Mouse (Mus musculus) intestine, embryonic 16.5 days (tissue): Measurements from ENCODE around the gene Tpmt. TPM values are rescaled to one million over a fixed set of nuclear protein-coding genes. Genes with fewer than 3 reads are reported as not detected.

ENCODE experiments used
- ATAC-seq: fragments of 200-750 bp; cut with Nextera tagmentation; 2 replicates; pipeline ENCODE4 v1.8.0; 2017; ENCODE audit warnings: moderate TSS enrichment, moderate library complexity
- H3K27ac ChIP-seq: fragments of 300-500 bp; sonication (generic); 2 replicates; pipeline ENCODE4 v1.5.1; 2014; ENCODE audit warnings: mild to moderate bottlenecking, low read length
- H3K27me3 ChIP-seq: fragments of 300-500 bp; sonication (generic); replicated peaks from 2 replicates; pipeline ENCODE4 v1.6.1; 2014; ENCODE audit warnings: low read length, control low read depth, mixed read lengths; ENCODE audit not compliant: control insufficient read depth, insufficient read depth
- H3K36me3 ChIP-seq: fragments of 300-500 bp; sonication (generic); 2 replicates; pipeline ENCODE4 v1.6.1; 2014; ENCODE audit warnings: low read length, control low read depth; ENCODE audit not compliant: control insufficient read depth, insufficient read depth
- H3K4me1 ChIP-seq: fragments of 300-500 bp; sonication (generic); 2 replicates; pipeline ENCODE4 v1.6.1; 2014; ENCODE audit warnings: low read length, control low read depth, mixed read lengths; ENCODE audit not compliant: control insufficient read depth, insufficient read depth
- H3K4me2 ChIP-seq: fragments of 300-500 bp; sonication (generic); 2 replicates; pipeline ENCODE4 v1.6.1; 2014; ENCODE audit warnings: low read depth, low read length, control low read depth
- H3K4me3 ChIP-seq: fragments of 300-500 bp; sonication (generic); 2 replicates; pipeline ENCODE4 v1.5.1; 2014; ENCODE audit warnings: mild to moderate bottlenecking, low read length
- H3K9ac ChIP-seq: fragments of 300-500 bp; sonication (generic); 2 replicates; pipeline ENCODE4 v1.6.1; 2014; ENCODE audit warnings: low read depth, low read length
- H3K9me3 ChIP-seq: fragments of 300-500 bp; sonication (generic); 2 replicates; pipeline ENCODE4 v1.6.1; 2016; ENCODE audit warnings: low read length, control low read depth; ENCODE audit not compliant: control insufficient read depth
- WGBS: fragments of 180-500 bp; shearing (Covaris S2); extraction: QIAGEN DNeasy Blood & Tissue Kit; methylation state at CpG from one replicate; pipeline ENCODE4 v1.1.7; 2014; 5-methylcytosine and 5-hydroxymethylcytosine counted together
- polyA plus RNA-seq: library from polyadenylated mRNA; unstranded; fragments of >200 nt; fragmentation: Nextera tagmentation; extraction: Ambion mirVana; gene quantifications from 2 replicates; pipeline ENCODE4 v1.2.1, GENCODE M21; 2015

Tpmt gene
- polyA plus RNA-seq, result 27.6 and 27.9 TPM in 2 replicates

- H3K4me1 ChIP-seq, result peaks cover 9% of the 10 kb centered on the region; the same call in 1 of the 2 replicates
- H3K27me3 ChIP-seq, result no peaks in the 10 kb centered on the region
- H3K4me2 ChIP-seq, result peak within 1 kb of the TSS; percentile 99
- H3K36me3 ChIP-seq, result 0 out of 2 replicates have a peak, but pooled peaks cover 2% of the 10 kb centered on the region
- 17% methylated on average over 10 of the region's 10 CpGs for whole genome bisulfite sequencing
- peak within 1 kb of the TSS; percentile 92 for H3K4me3 ChIP-seq
- no peak within 1 kb of the TSS for H3K27ac ChIP-seq
- no peak for ATAC-seq
- peak within 1 kb of the TSS; percentile 90 for H3K9ac ChIP-seq
- no peaks in the 10 kb centered on the region for H3K9me3 ChIP-seq
These were observed at the start of gene Tpmt for GRCm38 (mm10) chr13:47044617-47044947. Tpmt (minus strand) TSS chr13:47044737.

- no peak overlapping the region for H3K4me3 ChIP-seq
- H3K9me3 ChIP-seq, result no peaks in the 10 kb centered on the region
- WGBS, result 92% methylated on average over 2 of the region's 2 CpGs
- H3K4me1 ChIP-seq, result no peaks in the 10 kb centered on the region
- H3K36me3 ChIP-seq, result peaks cover 2% of the 10 kb centered on the region; the same call in 1 of the 2 replicates
- H3K27me3 ChIP-seq, result no peaks in the 10 kb centered on the region
- no peak overlapping the region for H3K9ac ChIP-seq
- H3K4me2 ChIP-seq, result no peak overlapping the region
- no peak overlapping the region for H3K27ac ChIP-seq
- ATAC-seq, result no peak
These were observed 49.3 kb upstream of the Tpmt start for GRCm38 (mm10) chr13:47093791-47094190.

GRCm38 (mm10) chr13:47089271-47089670, 44.7 kb upstream of the Tpmt start:
- 82% methylated on average over 2 of the region's 2 CpGs for WGBS
- Histone ChIP-seq H3K9ac (no peak overlapping the region), H3K9me3 (no peaks in the 10 kb centered on the region), H3K4me2 (no peak overlapping the region), H3K27ac (no peak overlapping the region), H3K4me1 (no peaks in the 10 kb centered on the region), H3K36me3 (peaks cover 5% of the 10 kb centered on the region; the same call in 1 of the 2 replicates), H3K27me3 (no peaks in the 10 kb centered on the region), H3K4me3 (no peak overlapping the region)
- no peak for ATAC-seq

- Histone ChIP-seq H3K9me3 (no peaks in the 10 kb centered on the region), H3K36me3 (peaks cover 5% of the 10 kb centered on the region; the same call in 1 of the 2 replicates)
- 98% methylated on average over 1 of the region's 1 CpGs for WGBS
These were observed 43.9 kb upstream of the Tpmt start for GRCm38 (mm10) chr13:47088433-47088832.

GRCm38 (mm10) chr13:47080905-47081505, 36.5 kb upstream of the Tpmt start:
- Histone ChIP-seq H3K27ac (no peak overlapping the region), H3K9ac (no peak overlapping the region), H3K4me3 (no peak overlapping the region), H3K4me2 (no peak overlapping the region), H3K36me3 (peaks cover 8% of the 10 kb centered on the region), H3K9me3 (no peaks in the 10 kb centered on the region), H3K27me3 (no peaks in the 10 kb centered on the region), H3K4me1 (no peaks in the 10 kb centered on the region)
- no peak for ATAC-seq
- WGBS, result 83% methylated on average over 4 of the region's 4 CpGs

More at GRCm38 (mm10) chr13:47088433-47088832, 43.9 kb upstream of the Tpmt start:
- no peak for ATAC-seq
- Histone ChIP-seq H3K27me3 (no peaks in the 10 kb centered on the region), H3K27ac (no peak overlapping the region), H3K4me3 (no peak overlapping the region), H3K9ac (no peak overlapping the region), H3K4me1 (no peaks in the 10 kb centered on the region), H3K4me2 (no peak overlapping the region)

- Histone ChIP-seq H3K36me3 (peaks cover 8% of the 10 kb centered on the region), H3K4me3 (no peak overlapping the region), H3K4me1 (no peaks in the 10 kb centered on the region), H3K27ac (no peak overlapping the region), H3K9me3 (no peaks in the 10 kb centered on the region), H3K9ac (no peak overlapping the region), H3K27me3 (no peaks in the 10 kb centered on the region), H3K4me2 (no peak overlapping the region)
- no peak for ATAC-seq
- WGBS, result 82% methylated on average over 5 of the region's 5 CpGs
These were observed 34.3 kb upstream of the Tpmt start for GRCm38 (mm10) chr13:47078799-47079198.

GRCm38 (mm10) chr13:47077367-47077766, 32.8 kb upstream of the Tpmt start:
- Histone ChIP-seq H3K36me3 (peaks cover 8% of the 10 kb centered on the region), H3K4me2 (no peak overlapping the region), H3K9me3 (no peaks in the 10 kb centered on the region), H3K27me3 (no peaks in the 10 kb centered on the region), H3K4me3 (no peak overlapping the region), H3K4me1 (no peaks in the 10 kb centered on the region), H3K9ac (no peak overlapping the region), H3K27ac (no peak overlapping the region)
- ATAC-seq, result no peak

GRCm38 (mm10) chr13:47076156-47076555, 31.6 kb upstream of the Tpmt start:
- Histone ChIP-seq H3K36me3 (peaks cover 6% of the 10 kb centered on the region), H3K27me3 (no peaks in the 10 kb centered on the region), H3K27ac (no peak overlapping the region), H3K9me3 (no peaks in the 10 kb centered on the region), H3K4me1 (no peaks in the 10 kb centered on the region), H3K9ac (no peak overlapping the region), H3K4me3 (no peak overlapping the region), H3K4me2 (no peak overlapping the region)
- WGBS, result 81% methylated on average over 5 of the region's 5 CpGs
- ATAC-seq, result no peak

GRCm38 (mm10) chr13:47072484-47072883, 27.9 kb upstream of the Tpmt start:
- H3K4me2 ChIP-seq, result no peak overlapping the region
- H3K36me3 ChIP-seq, result no peaks in the 10 kb centered on the region
- no peak for ATAC-seq
- no peak overlapping the region for H3K4me3 ChIP-seq
- no peaks in the 10 kb centered on the region for H3K9me3 ChIP-seq
- WGBS, result 87% methylated on average over 5 of the region's 5 CpGs
- no peaks in the 10 kb centered on the region for H3K4me1 ChIP-seq
- no peak overlapping the region for H3K27ac ChIP-seq
- H3K27me3 ChIP-seq, result no peaks in the 10 kb centered on the region
- H3K9ac ChIP-seq, result no peak overlapping the region

GRCm38 (mm10) chr13:47071871-47072270, 27.3 kb upstream of the Tpmt start:
- H3K27me3 ChIP-seq, result no peaks in the 10 kb centered on the region
- 93% methylated on average over 13 of the region's 13 CpGs for WGBS

More at GRCm38 (mm10) chr13:47071871-47072270, 27.3 kb upstream of the Tpmt start:
- Histone ChIP-seq H3K36me3 (no peaks in the 10 kb centered on the region), H3K4me3 (no peak overlapping the region), H3K27ac (no peak overlapping the region), H3K4me2 (no peak overlapping the region), H3K9ac (no peak overlapping the region), H3K9me3 (no peaks in the 10 kb centered on the region), H3K4me1 (no peaks in the 10 kb centered on the region)
- ATAC-seq, result no peak
